Mouse (Mus musculus): ENCODE data around the gene Evc2. TPM values are rescaled to one million over a fixed set of nuclear protein-coding genes. Genes with fewer than 3 reads are reported as not detected.

The Evc2 gene
- polyA plus RNA-seq, 1 experiment from 2014 or later: 16.3 TPM

DNA sequence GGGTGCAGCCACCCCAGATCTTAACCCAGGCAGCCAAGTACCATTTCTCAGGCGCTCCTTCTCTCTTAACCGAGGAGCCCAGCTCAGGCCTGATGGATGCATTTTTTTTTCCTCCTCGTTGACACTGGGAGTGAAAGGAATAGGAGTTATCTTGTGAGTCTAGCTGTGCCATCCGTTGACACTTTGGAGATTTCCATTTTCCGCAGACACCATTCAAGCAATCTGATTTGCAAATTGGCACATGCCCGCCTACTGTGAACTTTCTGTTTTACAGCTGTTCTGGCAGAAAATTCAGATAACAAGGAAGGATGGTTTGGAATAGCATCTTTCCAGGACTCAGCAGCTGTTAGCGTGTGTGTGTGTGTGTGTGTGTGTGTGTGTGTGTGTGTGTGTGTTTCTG, 39.1 kb downstream of the Evc2 start:
- no peak for TF ChIP-seq CTCF (IDR thresholded peaks at IDR 0.05; ENCODE audit: low read depth)
- H3K4me1 ChIP-seq (replicated peaks; ENCODE audit: insufficient read depth, low read length): no peaks in the 10 kb centered on the region
- H3K27ac ChIP-seq: no peak overlapping the region
- H3K9ac ChIP-seq (ENCODE audit: low read depth, low read length): no peak overlapping the region
- no peak overlapping the region for H3K4me3 ChIP-seq (replicated peaks; ENCODE audit: low read depth, low read length)
- 90% methylated on average over 7 of the region's 7 CpGs for WGBS
- no peak overlapping the region for H3K4me2 ChIP-seq (ENCODE audit: low read length)
- ATAC-seq (replicated peaks; ENCODE audit: low FRiP score, low read depth) (no peak), DNase-seq (ENCODE audit: low spot score) (no peak)
- peaks cover 30% of the 10 kb centered on the region; the same call in 1 of the 2 replicates for H3K36me3 ChIP-seq (ENCODE audit: insufficient read depth, low read length)
- H3K27me3 ChIP-seq (ENCODE audit: insufficient read depth, low read length): no peaks in the 10 kb centered on the region
- H3K9me3 ChIP-seq (replicated peaks; ENCODE audit: low read length): no peaks in the 10 kb centered on the region

DNA sequence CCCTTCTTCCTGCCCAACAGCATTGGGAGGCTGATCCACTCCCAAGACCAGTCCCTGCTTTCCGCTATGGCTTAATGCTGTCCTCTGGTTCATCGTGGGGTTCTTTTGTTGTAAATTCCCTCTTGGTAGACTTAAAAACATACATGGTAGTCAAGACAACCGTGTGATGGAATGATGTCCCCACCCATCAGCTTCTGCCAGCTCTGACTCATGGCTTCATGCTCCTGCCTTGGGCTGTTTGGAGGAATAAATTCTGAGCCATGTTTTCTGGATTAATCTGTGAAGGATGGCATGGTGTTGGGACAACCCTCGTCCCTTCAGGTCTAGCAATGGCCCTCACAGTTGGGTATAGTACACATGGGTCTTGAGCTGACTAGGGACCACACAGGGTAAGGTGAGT, 42.3 kb downstream of the Evc2 start:
- 90% methylated on average over 4 of the region's 4 CpGs for WGBS
- Histone ChIP-seq H3K27me3 (ENCODE audit: insufficient read depth, low read length) (no peaks in the 10 kb centered on the region), H3K36me3 (ENCODE audit: insufficient read depth, low read length) (peaks cover 34% of the 10 kb centered on the region), H3K4me1 (replicated peaks; ENCODE audit: insufficient read depth, low read length) (no peaks in the 10 kb centered on the region), H3K9me3 (replicated peaks; ENCODE audit: low read length) (no peaks in the 10 kb centered on the region), H3K4me2 (ENCODE audit: low read length) (no peak overlapping the region), H3K27ac (no peak overlapping the region), H3K9ac (ENCODE audit: low read depth, low read length) (no peak overlapping the region), H3K4me3 (replicated peaks; ENCODE audit: low read depth, low read length) (no peak overlapping the region)
- DNase-seq (ENCODE audit: low spot score): no peak
- ATAC-seq (replicated peaks; ENCODE audit: low FRiP score, low read depth): no peak
- no peak for TF ChIP-seq CTCF (IDR thresholded peaks at IDR 0.05; ENCODE audit: low read depth)

DNA sequence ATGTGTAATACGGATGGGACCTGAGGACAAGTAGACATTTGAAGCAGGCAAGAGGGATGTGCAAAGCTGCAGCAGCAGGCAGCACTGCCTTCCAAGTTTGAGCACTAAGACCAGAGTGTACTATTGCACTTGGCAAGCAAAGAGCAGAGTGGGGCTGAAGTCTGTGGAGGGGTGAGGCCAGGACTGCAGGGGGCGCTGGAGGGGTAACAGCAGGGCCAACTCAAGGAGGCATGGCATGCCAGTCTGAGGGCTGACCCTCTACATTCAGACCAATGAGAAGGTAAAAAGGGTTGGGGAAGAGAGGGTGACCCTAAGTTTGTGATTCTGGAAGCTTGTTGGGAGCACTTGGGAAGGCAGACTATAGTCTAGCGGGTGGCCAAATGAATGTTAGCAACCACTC, 45.3 kb downstream of the Evc2 start:
- no peak overlapping the region for H3K27ac ChIP-seq
- TF ChIP-seq CTCF (IDR thresholded peaks at IDR 0.05; ENCODE audit: low read depth): peak; percentile 43; the same call in 1 of the 2 replicates
- H3K9me3 ChIP-seq (replicated peaks; ENCODE audit: low read length): no peaks in the 10 kb centered on the region
- no peak overlapping the region for H3K4me3 ChIP-seq (replicated peaks; ENCODE audit: low read depth, low read length)
- no peaks in the 10 kb centered on the region for H3K4me1 ChIP-seq (replicated peaks; ENCODE audit: insufficient read depth, low read length)
- ATAC-seq (replicated peaks; ENCODE audit: low FRiP score, low read depth): no peak
- no peaks in the 10 kb centered on the region for H3K27me3 ChIP-seq (ENCODE audit: insufficient read depth, low read length)
- peaks cover 54% of the 10 kb centered on the region for H3K36me3 ChIP-seq (ENCODE audit: insufficient read depth, low read length)
- DNase-seq (ENCODE audit: low spot score): no peak
- WGBS: 87% methylated on average over 3 of the region's 3 CpGs
- H3K4me2 ChIP-seq (ENCODE audit: low read length): no peak overlapping the region
- no peak overlapping the region for H3K9ac ChIP-seq (ENCODE audit: low read depth, low read length)

DNA sequence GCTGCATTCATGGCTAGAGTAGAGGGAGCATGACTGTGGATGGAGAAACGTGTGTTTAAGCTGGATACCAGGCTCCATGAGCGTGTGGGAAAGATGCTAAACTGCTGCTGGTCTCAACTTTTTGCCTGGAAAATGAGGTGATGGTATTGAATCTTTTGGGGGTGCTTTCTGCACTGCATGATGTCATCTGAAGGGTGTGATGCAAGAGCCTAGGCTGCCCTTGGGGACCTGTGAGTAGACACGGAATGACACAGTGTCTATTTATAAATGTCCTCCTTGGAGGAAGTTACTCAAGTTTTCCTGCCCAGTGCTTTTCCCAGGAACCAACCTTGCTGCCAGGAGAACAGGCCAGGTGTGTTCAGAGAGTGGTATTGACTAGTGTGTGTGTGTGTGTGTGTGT, 50.3 kb downstream of the Evc2 start:
- Histone ChIP-seq H3K9me3 (replicated peaks; ENCODE audit: low read length) (no peaks in the 10 kb centered on the region), H3K27me3 (ENCODE audit: insufficient read depth, low read length) (no peaks in the 10 kb centered on the region), H3K27ac (no peak overlapping the region), H3K4me3 (replicated peaks; ENCODE audit: low read depth, low read length) (no peak overlapping the region), H3K4me2 (ENCODE audit: low read length) (no peak overlapping the region), H3K36me3 (ENCODE audit: insufficient read depth, low read length) (peaks cover 39% of the 10 kb centered on the region), H3K9ac (ENCODE audit: low read depth, low read length) (no peak overlapping the region), H3K4me1 (replicated peaks; ENCODE audit: insufficient read depth, low read length) (no peaks in the 10 kb centered on the region)
- ATAC-seq (replicated peaks; ENCODE audit: low FRiP score, low read depth) (no peak), DNase-seq (ENCODE audit: low spot score) (no peak)
- WGBS: 83% methylated on average over 3 of the region's 3 CpGs
- no peak for TF ChIP-seq CTCF (IDR thresholded peaks at IDR 0.05; ENCODE audit: low read depth)

DNA sequence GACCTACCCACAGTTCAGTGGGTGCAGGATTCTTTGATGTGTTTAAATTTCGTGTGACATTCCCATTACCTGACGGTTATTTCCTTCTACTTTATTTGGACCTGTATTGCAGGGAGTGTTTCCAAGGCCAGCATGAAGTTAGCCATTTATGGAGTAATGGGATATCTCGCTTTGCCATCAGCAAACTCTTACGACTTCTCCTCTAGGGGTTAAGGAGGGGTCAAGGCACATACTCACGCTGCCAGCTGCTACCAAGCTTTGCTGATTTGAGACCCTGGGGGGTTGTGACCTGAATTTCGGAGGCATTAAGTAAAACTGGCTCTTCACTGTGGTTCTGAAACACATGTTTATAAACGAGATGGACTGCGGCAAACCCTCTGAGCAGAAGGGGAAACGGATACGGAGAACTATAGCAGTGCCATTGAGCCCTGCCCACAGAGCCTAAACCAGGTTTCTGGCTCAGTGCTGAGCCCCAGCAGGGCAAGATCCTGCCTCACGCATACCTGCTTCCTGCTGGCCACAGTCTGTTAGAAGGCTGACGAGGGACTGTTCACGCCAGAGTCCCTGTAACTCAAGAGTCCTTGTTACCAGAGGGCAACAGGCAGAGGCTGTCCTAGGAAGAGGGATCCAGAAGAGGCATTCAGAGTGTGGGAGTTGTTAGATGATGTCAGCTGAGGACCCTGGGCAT, 51.7 kb downstream of the Evc2 start:
- DNase-seq (ENCODE audit: low spot score) (peak; percentile 5), ATAC-seq (replicated peaks; ENCODE audit: low FRiP score, low read depth) (no peak; the same call in 1 of the 2 replicates)
- Histone ChIP-seq H3K4me2 (ENCODE audit: low read length) (no peak overlapping the region), H3K27ac (peak overlapping the region; percentile 27; the same call in 1 of the 2 replicates), H3K9ac (ENCODE audit: low read depth, low read length) (no peak overlapping the region), H3K9me3 (replicated peaks; ENCODE audit: low read length) (no peaks in the 10 kb centered on the region), H3K36me3 (ENCODE audit: insufficient read depth, low read length) (peaks cover 36% of the 10 kb centered on the region), H3K4me3 (replicated peaks; ENCODE audit: low read depth, low read length) (no peak overlapping the region), H3K27me3 (ENCODE audit: insufficient read depth, low read length) (no peaks in the 10 kb centered on the region), H3K4me1 (replicated peaks; ENCODE audit: insufficient read depth, low read length) (no peaks in the 10 kb centered on the region)
- TF ChIP-seq CTCF (IDR thresholded peaks at IDR 0.05; ENCODE audit: low read depth): no peak
- 52% methylated on average over 13 of the region's 13 CpGs for WGBS

DNA sequence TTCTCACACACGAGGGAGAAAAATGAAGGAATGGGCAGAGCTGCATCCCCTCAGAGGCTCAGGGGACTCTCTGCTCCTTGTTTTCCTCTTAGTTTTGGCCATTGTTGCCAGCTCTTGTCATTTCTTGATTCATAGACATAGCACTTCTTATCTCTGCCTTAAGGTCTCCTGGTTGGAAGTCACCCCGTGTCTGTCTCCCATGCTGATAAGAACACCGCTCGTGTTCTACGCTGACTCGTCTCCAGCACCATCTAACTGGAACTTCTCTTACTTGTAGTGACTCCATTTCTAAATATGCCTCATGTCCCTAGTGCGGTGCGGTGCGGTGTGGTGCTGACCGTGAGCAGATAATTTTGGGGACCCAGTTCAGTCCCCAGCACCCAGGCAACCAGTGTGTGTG, 52.6 kb downstream of the Evc2 start:
- 90% methylated on average over 10 of the region's 10 CpGs for WGBS

DNA sequence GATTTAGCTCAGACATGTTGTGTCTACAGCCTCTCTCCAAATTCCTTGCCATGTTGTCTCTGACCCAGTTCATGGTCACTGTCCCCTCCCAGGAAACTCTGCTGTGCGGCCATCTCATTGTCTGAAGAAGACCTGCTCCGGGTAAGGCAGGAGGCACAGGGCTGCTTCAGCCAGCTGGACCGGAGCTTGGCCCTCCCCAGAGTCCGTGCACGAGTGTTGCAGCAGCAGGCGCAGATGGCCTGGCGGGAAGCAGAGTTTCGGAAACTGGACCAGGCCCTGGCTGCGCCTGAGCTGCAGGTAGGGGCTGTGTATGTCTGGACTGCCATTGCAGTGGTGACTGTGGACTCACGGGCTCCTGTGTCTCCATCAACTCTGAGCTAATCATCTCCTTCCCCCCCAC, 53.6 kb downstream of the Evc2 start:
- DNase-seq (ENCODE audit: low spot score) (no peak), ATAC-seq (replicated peaks; ENCODE audit: low FRiP score, low read depth) (no peak)
- WGBS: 89% methylated on average over 10 of the region's 10 CpGs
- Histone ChIP-seq H3K36me3 (ENCODE audit: insufficient read depth, low read length) (peaks cover 19% of the 10 kb centered on the region), H3K9me3 (replicated peaks; ENCODE audit: low read length) (no peaks in the 10 kb centered on the region), H3K4me3 (replicated peaks; ENCODE audit: low read depth, low read length) (no peak overlapping the region), H3K27me3 (ENCODE audit: insufficient read depth, low read length) (no peaks in the 10 kb centered on the region), H3K9ac (ENCODE audit: low read depth, low read length) (no peak overlapping the region), H3K4me1 (replicated peaks; ENCODE audit: insufficient read depth, low read length) (no peaks in the 10 kb centered on the region), H3K4me2 (ENCODE audit: low read length) (no peak overlapping the region), H3K27ac (no peak overlapping the region)
- TF ChIP-seq CTCF (IDR thresholded peaks at IDR 0.05; ENCODE audit: low read depth): no peak

More for the DNA sequence above, 52.6 kb downstream of the Evc2 start:
- Histone ChIP-seq H3K27me3 (ENCODE audit: insufficient read depth, low read length) (no peaks in the 10 kb centered on the region), H3K36me3 (ENCODE audit: insufficient read depth, low read length) (peaks cover 27% of the 10 kb centered on the region), H3K4me1 (replicated peaks; ENCODE audit: insufficient read depth, low read length) (no peaks in the 10 kb centered on the region), H3K4me3 (replicated peaks; ENCODE audit: low read depth, low read length) (no peak overlapping the region), H3K9ac (ENCODE audit: low read depth, low read length) (no peak overlapping the region), H3K4me2 (ENCODE audit: low read length) (no peak overlapping the region), H3K9me3 (replicated peaks; ENCODE audit: low read length) (no peaks in the 10 kb centered on the region), H3K27ac (no peak overlapping the region)
- no peak for ATAC-seq (replicated peaks; ENCODE audit: low FRiP score, low read depth)
- no peak for TF ChIP-seq CTCF (IDR thresholded peaks at IDR 0.05; ENCODE audit: low read depth)
- no peak for DNase-seq (ENCODE audit: low spot score)

Measured in kidney, postnatal 0 days (tissue).